Mouse (Mus musculus) 416B (cell line): ENCODE data around the gene Add1.

Experiments
- DNase-seq: peaks from one replicate; pipeline ENCODE4 v3.0.0; 2011; ENCODE audit warnings: low read depth

The Add1 gene

DNA sequence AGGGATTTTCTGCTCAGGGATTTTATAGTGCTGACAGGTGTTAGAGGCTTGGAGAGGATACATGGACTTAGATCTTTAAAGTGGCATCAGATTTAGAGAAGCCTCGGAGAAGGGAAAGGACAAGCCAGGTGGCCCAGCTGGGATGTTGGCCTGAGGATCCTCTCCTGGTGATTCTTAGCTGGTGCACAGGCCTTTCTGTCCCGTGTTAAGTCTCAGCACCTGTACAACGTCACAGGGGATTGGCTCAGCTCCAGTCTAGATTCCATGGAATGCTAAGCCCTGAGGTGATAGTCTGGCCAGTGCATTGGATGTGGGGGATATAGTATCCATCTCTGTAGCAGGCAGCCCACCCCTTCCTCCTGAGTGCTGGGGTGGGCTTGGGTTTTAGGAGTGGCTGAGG lies 34.8 kb downstream of the Add1 start:
- DNase-seq, result no peak

DNA sequence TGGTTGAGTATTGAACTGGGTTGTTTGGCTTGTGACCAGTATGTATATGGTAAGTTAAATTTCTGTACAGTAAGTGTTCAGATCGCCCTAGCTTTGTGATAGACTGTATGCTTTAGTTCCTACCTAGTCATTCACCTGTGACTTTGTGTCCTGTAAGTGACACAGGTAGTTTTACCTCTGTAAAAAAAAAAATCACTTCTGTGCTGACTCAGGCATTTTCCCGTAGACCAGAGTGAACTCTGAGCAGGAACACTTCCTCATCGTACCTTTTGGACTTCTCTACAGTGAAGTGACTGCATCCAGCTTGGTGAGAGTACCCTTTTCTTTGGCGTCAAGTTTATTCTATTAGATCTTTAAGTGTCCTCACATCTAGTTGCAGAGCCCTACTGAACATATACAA lies 36.5 kb downstream of the Add1 start:
- DNase-seq, result no peak

DNA sequence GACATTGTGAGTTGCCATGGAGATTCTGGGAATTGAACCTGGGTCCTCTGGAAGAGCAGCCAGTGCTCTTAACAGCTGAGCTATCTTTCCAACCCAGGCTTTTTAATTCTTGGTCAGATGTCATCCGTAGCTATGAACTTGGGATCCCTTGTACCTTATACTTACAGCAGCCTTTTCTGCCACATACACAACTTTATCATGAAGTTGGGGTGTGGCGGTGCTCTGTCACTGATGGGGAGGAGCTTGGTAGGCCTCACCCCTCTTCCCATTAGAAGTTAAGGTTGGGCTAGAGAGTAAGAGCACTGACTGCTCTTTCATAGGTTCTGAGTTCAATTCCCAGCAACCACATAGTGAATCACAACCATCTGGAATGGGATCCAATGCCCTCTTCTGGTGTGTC lies 59.5 kb downstream of the Add1 start:
- DNase-seq, result no peak

DNA sequence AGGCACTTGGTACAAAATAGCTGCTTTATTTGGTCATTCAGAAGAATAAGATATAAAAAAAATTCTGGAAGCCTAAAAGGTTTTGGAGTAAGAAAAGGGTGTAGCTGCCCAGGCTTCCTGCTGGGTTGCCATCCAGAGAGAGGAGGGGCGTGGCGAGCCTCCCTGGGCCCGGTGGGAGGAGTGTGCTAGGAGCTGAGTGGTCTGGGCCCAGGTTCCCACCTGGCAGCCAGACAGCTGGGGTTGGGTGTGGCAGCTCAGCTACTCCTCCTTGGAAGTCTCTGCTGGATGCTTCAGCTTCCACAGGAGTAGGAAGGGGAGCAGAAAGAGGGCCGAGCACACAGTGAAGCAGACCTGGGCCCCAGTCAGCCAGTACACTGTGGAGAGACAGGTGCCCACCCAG lies 60.2 kb downstream of the Add1 start:
- DNase-seq, result no peak

DNA sequence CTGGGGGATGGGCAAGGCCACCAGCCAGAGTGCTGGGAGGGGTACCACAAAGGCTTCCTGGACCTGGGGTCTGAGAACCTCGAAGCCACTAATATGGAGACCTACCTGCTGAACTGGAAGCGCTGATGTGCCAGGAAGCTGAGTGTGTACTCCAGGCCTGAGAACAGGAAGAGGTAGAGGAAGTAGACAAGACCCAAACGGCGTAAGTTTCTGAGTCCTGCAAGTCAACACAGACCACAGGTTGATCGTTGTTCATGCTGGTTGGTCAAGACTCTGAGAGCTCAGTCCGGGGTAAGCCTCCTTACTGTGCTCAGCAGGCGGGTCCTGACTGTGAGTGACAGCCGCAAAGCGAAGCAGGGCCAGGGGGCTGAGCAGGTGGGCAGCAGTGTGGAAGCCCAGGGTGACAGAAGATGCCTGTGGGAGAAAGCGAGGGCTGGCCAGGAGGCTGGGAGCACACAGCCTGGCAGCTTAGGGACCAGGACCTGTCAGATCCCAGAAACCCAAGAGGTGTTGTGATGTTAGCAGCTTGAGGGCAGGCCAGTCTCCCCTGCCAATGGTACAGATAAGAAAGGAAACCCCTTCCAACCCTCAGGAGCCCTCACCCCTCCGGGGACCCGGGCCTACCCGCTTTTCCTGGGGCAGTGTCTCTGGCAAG lies 61.4 kb downstream of the Add1 start:
- DNase-seq, result peak; percentile 68

DNA sequence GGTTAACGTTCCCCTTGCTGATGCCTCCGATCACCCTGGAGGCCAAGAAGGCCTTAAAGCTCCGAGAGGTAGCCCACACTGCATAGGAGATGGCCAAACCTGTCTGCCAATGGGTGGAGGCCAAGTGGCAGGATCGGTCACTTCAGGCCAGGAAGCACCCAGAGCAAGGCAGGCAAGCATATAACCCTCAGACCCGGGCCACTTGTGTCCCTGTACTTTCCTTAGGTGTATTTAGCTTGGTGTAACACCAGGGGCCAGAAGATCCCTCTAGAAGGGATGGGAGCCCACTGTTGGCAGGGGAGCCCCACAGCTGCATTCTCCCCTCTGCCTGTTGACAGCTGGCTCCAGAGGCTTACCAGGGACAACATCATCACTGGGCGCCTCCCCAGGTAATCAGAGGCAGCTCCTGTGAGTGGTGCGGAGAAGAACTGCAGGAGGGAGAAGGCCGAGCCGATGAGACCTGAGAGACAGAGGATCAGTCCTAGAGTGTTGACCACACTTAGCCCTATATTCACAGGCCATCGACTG lies 62.3 kb downstream of the Add1 start:
- no peak for DNase-seq

DNA sequence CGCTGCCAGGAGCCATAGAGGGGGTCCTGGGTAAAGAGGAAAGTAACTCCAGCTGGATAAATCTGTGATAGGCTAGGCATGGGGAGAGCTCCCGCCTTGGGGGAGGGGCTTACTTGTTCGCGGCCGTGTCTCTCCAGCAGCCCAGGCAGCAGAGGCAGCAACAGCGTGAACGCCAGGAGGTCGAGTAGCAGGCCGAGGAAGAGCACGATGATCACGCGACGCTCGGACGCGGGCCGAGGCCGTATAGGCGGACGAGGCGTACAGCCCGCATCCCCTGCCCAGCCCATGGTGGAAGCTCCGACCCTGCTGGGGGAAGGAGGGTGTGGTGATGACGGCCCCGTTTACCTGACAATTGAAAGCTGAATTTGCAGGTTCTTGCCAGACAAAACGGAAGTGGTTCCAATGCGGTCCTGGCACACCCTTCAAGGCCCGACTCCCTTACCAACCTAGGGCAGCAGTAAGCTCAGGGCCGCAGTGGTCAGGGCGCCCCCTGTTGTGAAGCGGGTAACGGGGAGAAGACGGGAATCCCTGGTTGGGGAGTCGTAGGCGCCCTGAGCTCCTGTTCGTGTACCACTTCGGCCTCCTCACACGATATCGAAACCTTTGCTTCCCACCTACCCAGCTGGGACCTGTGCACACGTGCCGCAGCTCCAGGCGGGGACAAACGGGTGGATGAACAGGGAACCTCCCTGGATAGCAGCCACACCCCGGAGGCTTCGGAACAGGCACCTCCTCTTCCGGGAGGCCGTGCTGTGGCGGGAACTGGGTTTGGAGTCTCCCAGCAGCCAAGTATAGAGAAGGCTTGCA lies 63.2 kb downstream of the Add1 start, which contains the start of gene Mfsd10:
Mfsd10 (minus strand) TSS at position 732 of the 807 bp plus-strand sequence.
- peak; percentile 90 for DNase-seq

DNA sequence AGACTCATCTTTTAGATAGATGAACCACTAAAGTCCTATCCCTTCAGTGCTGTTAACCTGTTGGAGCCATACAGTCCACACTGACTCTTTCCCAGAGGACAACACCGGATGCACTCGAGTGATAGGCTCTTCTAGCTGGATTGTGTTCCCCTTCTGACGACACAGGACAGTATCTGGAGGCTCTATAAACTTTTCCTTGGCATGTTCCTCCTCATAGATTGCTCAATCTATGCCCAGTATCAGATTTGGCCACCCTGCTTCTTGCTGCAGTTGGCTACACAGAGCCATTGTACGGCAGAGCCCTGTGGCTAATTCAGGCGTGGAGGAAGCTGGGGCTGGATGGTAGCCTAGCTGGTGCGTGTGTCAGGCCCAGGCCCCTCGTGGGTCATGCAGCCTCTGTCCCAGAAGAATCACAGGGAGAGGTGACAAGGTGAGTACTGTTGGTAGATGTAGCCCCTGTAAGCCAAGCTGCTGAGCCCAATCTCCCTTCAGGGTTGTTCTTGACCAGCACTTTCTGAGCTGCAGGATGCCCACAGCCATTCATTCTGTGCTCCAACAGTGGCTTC lies 64.2 kb downstream of the Add1 start:
- peak; percentile 51 for DNase-seq

DNA sequence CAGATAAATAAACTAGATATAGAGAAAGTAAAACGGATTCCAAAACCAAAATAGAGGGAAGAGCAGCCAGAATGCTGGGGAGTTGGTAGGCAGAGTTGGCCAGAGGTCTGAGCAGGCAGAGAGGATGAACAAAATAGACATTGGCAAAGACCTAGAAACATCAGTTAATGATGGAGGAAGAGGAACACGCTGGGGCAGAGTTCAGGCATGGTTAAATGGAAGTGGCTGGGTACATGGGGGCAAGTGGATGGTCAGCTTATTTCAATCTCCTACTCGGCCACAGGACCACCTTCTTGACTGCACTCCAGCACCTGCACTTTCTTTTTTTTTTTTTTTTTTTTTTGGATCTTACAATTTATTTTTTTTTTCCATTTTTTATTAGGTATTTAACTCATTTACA lies 68.5 kb downstream of the Add1 start:
- DNase-seq, result no peak

DNA sequence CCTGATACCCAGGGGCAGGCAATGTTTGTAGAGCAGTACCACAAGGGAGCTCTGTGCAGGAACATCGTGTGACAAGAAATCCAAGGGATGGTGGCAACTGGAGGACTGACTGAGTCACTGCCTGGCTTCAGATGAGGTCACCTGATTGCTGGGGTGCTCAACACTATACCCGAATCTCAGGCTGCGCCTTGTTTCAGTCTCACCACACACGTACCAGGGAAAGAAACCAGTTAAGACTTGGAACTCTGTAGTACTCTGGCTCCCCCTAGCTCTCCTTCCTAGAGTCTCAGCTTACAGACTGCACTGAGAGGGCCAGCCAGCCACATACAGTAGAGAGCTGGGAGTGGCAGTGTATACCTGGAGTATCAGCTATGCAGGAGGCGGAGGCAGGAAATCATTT lies 69.5 kb downstream of the Add1 start:
- peak; percentile 83 for DNase-seq

DNA sequence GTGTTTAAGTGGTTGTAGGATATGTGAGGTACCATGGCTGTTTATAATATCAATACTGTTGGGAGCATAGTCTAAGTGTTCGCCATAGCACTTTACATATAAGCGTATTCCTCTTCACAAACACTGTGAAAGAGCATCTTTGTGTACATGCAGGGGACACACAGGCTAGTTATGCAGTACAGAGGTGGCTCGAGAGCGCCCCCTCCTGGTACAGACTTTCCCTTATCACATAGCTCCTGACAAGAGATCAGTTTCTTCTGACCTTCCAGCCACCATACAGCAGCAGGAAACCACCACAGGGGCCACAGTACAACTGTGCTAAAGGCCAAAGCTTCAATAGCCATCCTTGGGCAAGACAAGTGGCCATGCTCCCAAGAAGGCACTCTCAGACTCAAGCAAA lies 74.1 kb downstream of the Add1 start:
- DNase-seq, result peak; percentile 87

DNA sequence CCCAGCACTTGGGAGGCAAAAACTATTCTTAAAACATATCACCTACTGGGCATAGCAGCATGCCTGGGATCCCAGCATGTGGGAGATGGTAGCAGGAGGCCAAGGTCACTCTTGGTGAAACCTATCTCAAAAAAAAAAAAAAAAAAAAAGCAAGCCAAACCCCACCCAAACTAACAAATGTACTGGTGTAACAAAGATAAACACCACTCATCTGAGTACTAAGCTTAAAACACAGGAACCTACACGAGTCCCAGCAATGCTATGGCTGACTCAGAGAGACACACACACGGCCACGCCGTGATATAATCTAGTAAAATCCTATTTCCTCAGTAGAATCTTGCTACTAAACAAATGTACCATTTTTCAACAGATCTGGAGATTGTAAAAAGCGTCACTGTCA lies 79.5 kb downstream of the Add1 start:
- no peak for DNase-seq

DNA sequence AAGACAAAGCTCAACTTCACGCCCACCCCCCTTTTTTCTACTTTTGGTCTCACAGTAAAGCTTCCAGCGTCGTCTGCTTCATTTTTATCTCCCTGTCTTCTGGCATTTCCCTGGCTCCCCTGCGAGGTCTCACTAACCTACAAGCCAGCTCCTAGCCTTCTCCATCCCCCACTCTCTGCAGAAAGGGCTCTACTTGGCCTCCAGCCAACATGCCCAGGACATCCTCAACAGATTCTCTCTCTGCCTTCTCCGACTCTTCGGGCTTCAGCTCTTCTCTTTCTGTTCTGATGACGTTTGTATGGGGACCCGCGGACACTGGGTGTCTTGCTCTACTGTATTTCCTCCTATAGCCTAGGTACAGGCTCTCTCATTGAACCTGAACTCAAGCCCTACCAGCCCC lies 81.4 kb downstream of the Add1 start:
- DNase-seq, result no peak

DNA sequence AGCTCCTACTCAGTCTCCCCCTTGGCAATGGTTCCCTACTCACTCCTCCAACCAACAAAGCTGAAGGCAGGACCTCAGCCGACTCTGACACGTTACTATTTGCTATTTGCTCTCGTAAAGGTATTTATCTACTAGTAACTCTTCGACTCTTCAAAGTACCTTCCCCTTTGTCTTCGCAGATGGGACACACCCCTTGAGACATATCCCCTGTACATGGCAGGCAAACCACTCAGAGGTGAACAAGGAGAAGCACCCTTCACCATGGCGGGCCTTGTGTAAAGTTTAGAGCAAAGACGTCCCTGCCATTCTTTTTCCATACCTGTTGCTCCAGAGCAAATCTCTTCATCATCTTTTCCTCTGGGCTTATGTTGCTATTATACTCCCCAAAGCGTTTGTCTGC lies 84.1 kb downstream of the Add1 start:
- DNase-seq, result no peak

DNA sequence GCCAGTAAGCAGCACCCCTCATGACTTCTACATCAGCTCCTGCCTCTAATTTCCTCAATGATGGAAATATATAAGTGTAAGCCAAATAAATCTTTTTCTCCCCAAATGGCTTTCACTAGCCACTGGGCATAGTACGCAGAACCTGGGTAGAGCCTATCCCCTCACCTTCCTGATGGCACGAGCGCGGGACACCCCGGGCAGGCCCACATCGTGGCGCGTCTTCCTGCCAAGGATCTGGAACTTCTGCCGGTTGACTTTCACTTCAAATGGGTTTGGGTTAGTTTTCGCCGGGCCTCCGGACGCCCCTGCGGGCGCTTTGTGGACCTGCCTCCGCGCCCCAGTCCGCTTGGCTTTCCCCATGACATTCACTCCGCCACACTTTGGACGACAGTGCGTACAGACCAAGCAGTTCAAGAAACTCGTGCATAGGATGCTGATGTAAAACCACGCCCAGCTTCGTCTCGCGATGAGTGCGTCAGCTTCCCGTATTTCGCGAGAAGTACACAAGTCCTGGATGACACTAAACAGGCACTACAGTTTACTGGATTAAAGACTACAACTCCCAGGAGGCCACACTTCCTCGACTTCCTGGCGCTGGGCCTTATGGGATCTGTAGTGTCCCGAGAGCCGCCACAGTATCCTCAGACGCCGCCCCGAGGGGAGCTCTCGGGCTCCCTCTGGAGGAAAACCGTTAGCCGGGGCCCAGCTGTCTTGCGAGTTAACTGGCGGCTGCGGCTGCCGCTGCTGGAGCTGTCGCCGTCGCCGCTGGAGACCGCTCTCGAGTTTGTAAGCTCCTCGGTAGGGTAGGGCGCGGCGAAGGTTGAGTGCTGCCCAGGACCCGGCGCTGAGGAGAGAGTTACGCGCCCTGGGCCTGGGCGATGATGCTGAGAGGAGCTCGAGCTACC lies 86.5 kb downstream of the Add1 start, which contains the start of the genes Nop14 and Grk4:
Nop14 (minus strand) TSS at position 463 of the 905 bp plus-strand sequence.
Grk4 (plus strand) TSS at position 694 of the 905 bp plus-strand sequence.
- peak; percentile 100 for DNase-seq

DNA sequence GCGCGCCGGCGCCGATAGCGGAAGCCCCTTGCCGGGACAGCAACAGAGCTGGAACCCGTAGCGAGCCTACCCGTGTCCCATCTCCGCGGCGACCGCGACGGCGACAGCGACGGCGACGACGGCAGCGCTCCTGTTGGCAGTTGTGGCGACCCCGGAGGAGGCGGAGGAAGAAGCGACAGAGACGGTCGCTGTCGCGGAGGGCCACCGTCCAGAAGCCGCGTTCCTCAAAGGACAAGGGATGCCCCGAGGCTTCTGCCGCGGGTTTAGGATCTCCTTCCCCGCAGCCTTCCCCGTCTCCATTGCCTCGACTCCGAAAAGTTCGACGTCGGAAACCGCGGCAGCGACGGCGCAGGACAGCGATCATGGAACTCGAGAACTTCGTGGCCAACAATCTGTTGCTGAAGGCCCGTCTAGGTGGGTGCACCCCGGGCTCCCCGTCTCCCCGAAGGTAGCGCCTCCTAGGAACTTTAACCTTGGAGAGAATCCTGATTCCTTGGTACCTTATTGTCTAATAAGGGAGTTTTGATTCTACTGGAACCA lies 87.2 kb downstream of the Add1 start:
- peak; percentile 46 for DNase-seq

DNA sequence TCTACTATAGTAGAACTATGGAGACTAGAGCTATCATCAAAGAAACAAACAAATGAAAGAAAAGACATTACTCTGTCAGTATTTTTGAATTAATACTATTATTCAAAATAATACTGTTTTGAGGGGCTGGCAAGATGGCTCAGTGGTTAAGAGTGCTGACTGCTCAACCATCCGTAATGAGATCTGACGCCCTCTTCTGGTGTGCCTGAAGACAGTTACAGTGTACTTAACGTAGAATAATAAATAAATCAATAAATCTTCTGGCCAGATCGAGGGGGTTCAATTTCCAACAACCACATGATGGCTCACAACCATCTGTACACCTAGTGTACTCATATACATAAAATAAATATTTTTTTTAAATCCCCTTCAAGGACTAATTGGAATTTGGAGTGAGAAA lies 88.4 kb downstream of the Add1 start:
- DNase-seq, result no peak

DNA sequence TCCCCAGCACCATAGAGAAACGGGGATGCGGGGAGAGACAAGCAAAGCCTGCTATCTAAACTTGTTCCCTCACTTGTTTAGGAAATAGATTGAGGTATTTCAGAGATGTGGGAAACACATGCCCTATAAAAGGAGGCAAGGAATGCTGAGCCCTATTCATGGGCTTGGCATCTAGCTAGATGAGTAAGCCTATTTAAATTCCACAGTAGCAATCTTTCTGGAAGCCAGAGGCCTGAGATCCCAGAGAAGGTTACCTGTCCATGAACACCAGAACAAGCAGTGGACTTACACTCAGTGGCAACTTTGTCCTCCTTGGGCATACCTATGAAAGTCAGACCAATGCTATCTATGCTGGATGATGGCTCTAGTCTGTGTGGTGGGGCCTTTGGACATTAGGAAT lies 89.8 kb downstream of the Add1 start:
- DNase-seq, result no peak

DNA sequence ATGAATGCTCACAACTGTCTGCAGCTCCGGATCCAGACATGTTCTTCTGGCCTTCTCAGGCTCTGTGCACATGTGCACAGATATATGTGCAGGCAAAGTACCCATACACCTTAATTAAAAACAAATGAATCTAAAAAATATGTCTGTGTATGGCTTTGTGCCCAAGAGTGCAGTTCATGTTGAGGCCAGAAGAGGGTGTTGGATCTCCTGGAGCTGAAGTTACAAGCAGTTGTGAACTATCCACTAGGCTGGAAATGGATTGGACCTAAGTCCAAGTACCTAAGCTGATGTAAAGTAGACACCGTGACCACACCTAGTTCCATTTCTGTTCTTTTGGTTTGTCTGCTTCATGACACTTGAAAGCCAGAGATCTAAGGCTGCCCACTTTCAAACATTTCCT lies 96.0 kb downstream of the Add1 start:
- peak; percentile 50 for DNase-seq

DNA sequence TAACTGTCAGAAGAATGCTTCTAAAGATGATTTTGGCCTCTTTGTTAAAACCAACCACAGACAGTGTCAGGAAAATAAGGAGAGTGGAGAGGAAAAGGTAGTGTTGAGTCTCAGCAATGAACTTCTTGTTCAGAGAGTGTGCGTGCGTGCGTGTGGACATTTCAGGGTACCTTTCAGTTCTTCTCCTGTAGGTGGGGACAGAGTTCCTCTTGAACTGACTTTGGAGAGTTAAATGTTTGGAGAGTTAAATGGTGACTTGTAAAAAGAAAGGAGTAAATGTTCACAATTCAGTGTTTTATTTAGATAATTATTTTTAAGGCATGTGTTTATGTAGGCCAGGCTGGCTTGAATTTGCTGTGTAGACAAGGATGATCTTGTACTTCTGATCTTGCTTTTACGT lies 96.8 kb downstream of the Add1 start:
- peak; percentile 72 for DNase-seq
